Mouse (Mus musculus): Measurements from ENCODE around the gene Txlnb.

DNA sequence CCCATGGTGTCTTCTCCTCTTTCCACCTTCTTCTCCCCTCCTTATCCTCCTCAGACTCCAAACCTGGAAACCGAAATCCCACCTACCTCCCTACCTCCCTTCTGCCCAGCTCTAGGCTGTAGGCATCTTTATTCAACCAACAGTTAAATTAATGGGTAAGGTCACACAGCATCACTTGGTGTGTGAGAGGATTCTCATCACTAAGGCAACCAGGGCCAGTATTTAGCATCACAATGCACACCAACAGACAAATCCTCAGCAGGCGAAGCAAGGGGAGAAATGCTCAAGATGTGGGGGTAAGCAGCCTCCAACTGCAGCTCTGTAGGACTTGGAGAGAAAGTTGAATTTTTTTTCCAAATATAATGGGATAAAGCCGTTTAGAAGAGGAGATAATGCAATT, 35.0 kb downstream of the Txlnb start:
- TF ChIP-seq GATA1 (IDR thresholded peaks at IDR 0.05; ENCODE audit: low read length) (no peak), TAL1 (IDR thresholded peaks at IDR 0.05; ENCODE audit: low read length) (no peak)

All from erythroblast, embryonic 14.5 days (primary cell).